Mouse (Mus musculus): Measurements from ENCODE around the gene Zfp664. TPM values are rescaled to one million over a fixed set of nuclear protein-coding genes. Genes with fewer than 3 reads are reported as not detected.
A peak's percentile ranks its signal among the peaks of the same experiment; 100 is the strongest.

The Zfp664 gene
- polyA plus RNA-seq, 1 experiment from 2014 or later, result 92.8 TPM

DNA sequence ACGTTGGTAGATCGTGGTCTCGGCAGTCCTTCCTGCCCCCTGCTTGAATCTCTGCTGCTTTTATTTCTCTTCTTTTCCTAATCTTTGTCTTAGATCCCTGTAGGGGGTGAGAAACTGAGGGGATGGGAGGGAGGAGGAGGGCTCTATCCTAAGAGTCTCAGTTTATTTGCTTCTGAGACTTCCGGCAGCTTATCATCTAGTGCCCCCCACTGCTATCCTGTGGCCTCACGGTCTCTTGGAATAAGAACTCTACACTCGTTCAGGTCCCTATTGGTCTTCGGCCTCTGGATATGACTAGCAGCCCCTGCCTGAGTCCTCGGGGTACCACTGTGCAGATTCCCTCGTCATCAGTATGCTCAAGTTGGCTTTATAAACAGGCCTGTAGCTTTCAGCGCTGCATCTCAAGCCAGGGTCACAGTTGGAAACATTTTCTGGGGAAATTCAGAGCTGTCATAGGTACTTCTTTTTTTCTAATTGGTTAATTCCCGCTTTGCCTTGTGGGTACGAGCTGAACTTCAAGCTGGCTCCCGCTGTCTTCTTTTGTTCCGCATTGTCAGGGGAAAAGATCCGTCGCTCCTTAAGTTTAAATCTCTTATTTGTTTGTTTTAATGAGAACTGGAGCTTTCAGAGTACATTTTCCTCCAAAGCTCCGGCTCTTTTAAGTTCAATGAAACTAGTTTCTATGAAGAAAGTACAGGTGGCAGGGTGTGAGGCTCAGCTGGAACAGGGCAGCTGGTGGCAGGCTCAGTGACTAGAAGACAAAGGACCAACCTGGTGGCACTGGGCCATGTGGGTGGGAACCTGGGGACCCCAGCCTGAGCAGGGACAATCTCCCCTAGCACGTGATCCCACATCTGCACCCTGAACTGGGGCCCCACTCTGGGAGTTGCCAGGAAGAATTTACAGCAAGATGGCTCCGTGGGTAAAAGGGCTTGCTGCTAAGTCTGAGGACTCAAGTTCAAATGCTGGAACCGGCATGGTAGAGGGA is 50.7 kb downstream of the Zfp664 start:
- 63% methylated on average over 20 of the region's 20 CpGs for WGBS
- DNase-seq (ENCODE audit: low spot score) (no peak), ATAC-seq (replicated peaks; ENCODE audit: low FRiP score, low read depth) (no peak)
- Histone ChIP-seq H3K9ac (ENCODE audit: low read depth, low read length) (no peak overlapping the region), H3K9me3 (replicated peaks; ENCODE audit: low read length) (no peaks in the 10 kb centered on the region), H3K4me3 (replicated peaks; ENCODE audit: low read depth, low read length) (no peak overlapping the region), H3K27me3 (ENCODE audit: insufficient read depth, low read length) (no peaks in the 10 kb centered on the region), H3K4me1 (replicated peaks; ENCODE audit: insufficient read depth, low read length) (no peaks in the 10 kb centered on the region), H3K27ac (no peak overlapping the region), H3K4me2 (ENCODE audit: low read length) (no peak overlapping the region), H3K36me3 (ENCODE audit: insufficient read depth, low read length) (no peaks in the 10 kb centered on the region)
- no peak for TF ChIP-seq CTCF (IDR thresholded peaks at IDR 0.05; ENCODE audit: low read depth)

DNA sequence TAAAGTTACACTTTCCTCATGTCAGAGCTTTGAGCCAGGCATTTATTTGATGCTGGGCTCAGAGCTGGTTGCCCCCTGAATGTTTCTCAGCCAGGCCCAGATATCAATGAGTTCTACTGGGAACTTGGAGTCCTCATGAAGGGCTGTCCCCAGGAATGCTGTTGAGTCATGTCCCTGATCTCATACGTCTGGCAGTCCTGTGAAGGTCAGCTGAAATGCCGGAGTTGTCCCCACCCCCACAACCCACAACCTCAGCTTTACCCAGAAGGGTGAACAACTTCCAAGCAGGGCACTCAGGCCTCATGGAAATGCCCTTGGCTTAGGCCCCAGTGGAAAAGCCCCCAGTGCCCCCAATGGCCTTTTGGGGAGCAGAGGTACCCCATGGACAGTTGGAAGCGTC is 57.3 kb downstream of the Zfp664 start:
- Histone ChIP-seq H3K27me3 (ENCODE audit: insufficient read depth, low read length) (no peaks in the 10 kb centered on the region), H3K27ac (no peak overlapping the region), H3K4me3 (replicated peaks; ENCODE audit: low read depth, low read length) (no peak overlapping the region), H3K9me3 (replicated peaks; ENCODE audit: low read length) (no peaks in the 10 kb centered on the region), H3K4me2 (ENCODE audit: low read length) (no peak overlapping the region), H3K36me3 (ENCODE audit: insufficient read depth, low read length) (no peaks in the 10 kb centered on the region), H3K9ac (ENCODE audit: low read depth, low read length) (no peak overlapping the region), H3K4me1 (replicated peaks; ENCODE audit: insufficient read depth, low read length) (0 out of 2 replicates have a peak, but pooled peaks cover 7% of the 10 kb centered on the region)
- DNase-seq (ENCODE audit: low spot score) (no peak), ATAC-seq (replicated peaks; ENCODE audit: low FRiP score, low read depth) (no peak)
- 75% methylated on average over 3 of the region's 3 CpGs for WGBS
- TF ChIP-seq CTCF (IDR thresholded peaks at IDR 0.05; ENCODE audit: low read depth), result no peak

DNA sequence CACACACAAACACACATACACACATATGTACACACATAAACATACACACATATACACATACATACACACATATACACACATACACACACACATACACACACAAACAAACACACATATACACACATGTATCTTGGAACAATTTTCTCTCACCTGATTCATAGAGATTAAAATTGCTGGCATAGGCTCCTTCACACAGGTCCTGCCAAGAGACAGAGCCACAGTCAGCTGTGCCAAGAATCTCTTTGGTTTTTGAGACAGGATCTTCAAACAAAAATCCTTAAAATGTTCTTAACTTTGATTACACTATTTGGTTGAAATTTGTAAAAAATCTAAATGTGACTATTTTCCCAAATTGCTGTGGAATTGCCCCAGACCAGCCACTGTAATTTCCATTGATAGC is 58.9 kb downstream of the Zfp664 start:
- H3K27ac ChIP-seq, result no peak overlapping the region
- no peak overlapping the region for H3K4me3 ChIP-seq (replicated peaks; ENCODE audit: low read depth, low read length)
- H3K9ac ChIP-seq (ENCODE audit: low read depth, low read length), result no peak overlapping the region
- no peak for ATAC-seq (replicated peaks; ENCODE audit: low FRiP score, low read depth)
- no peak for TF ChIP-seq CTCF (IDR thresholded peaks at IDR 0.05; ENCODE audit: low read depth)
- H3K27me3 ChIP-seq (ENCODE audit: insufficient read depth, low read length), result no peaks in the 10 kb centered on the region
- 0 out of 2 replicates have a peak, but pooled peaks cover 7% of the 10 kb centered on the region for H3K4me1 ChIP-seq (replicated peaks; ENCODE audit: insufficient read depth, low read length)
- H3K9me3 ChIP-seq (replicated peaks; ENCODE audit: low read length), result no peaks in the 10 kb centered on the region
- H3K4me2 ChIP-seq (ENCODE audit: low read length), result no peak overlapping the region
- no peak for DNase-seq (ENCODE audit: low spot score)
- no peaks in the 10 kb centered on the region for H3K36me3 ChIP-seq (ENCODE audit: insufficient read depth, low read length)

DNA sequence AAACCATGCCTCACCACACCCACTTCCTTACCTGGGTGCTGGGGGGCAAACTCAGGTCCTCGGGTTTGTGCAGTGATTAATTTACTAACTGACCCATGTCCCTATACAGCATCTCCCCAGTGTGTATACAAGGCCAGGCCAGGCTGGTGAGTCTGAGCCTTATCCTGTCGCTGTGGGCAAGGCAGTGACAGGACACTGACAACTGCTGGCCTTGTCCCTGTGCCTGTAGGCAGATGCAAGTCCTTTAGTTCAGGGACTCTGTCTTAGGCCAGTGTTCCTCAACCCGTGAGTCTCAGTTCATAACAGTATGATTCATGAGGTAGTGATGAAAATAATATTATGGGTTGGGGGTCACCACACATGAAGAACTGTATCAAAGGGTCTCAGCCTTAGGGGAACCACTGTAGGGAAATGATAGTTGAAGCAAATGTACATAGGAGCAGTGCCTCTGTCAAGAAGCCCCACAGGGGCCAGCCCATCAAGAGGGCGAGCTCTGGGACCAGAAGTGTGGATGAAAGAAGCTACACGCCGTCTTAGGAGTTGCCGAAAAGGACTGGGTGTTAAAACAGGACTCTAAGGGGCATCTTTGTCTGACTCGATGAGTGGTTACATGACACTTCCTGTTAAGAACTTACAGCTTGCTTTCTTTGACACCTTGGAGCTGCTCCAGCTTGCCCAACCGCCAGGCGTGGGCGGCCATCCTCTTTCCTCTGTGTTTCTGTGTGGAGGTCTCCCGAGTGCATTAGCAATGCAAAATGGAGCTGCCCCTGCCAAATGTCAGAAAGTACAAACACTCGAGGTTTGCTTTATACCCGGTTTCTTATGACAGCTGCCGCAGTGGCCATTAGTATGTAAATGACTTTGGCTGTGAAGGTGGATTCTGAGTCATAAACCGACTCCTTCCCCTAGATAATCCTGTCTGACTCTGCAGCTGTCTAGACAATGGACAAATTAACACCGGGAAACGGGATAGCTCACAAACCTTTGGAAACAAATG is 60.2 kb downstream of the Zfp664 start:
- 16% methylated on average over 18 of the region's 18 CpGs for WGBS
- DNase-seq (ENCODE audit: low spot score) (peak; percentile 51), ATAC-seq (replicated peaks; ENCODE audit: low FRiP score, low read depth) (no peak)
- TF ChIP-seq CTCF (IDR thresholded peaks at IDR 0.05; ENCODE audit: low read depth), result no peak
- Histone ChIP-seq H3K9ac (ENCODE audit: low read depth, low read length) (no peak overlapping the region), H3K4me3 (replicated peaks; ENCODE audit: low read depth, low read length) (no peak overlapping the region), H3K4me2 (ENCODE audit: low read length) (peak overlapping the region; percentile 10; the same call in 1 of the 2 replicates), H3K36me3 (ENCODE audit: insufficient read depth, low read length) (no peaks in the 10 kb centered on the region), H3K9me3 (replicated peaks; ENCODE audit: low read length) (no peaks in the 10 kb centered on the region), H3K27me3 (ENCODE audit: insufficient read depth, low read length) (no peaks in the 10 kb centered on the region), H3K27ac (no peak overlapping the region), H3K4me1 (replicated peaks; ENCODE audit: insufficient read depth, low read length) (0 out of 2 replicates have a peak, but pooled peaks cover 7% of the 10 kb centered on the region)

DNA sequence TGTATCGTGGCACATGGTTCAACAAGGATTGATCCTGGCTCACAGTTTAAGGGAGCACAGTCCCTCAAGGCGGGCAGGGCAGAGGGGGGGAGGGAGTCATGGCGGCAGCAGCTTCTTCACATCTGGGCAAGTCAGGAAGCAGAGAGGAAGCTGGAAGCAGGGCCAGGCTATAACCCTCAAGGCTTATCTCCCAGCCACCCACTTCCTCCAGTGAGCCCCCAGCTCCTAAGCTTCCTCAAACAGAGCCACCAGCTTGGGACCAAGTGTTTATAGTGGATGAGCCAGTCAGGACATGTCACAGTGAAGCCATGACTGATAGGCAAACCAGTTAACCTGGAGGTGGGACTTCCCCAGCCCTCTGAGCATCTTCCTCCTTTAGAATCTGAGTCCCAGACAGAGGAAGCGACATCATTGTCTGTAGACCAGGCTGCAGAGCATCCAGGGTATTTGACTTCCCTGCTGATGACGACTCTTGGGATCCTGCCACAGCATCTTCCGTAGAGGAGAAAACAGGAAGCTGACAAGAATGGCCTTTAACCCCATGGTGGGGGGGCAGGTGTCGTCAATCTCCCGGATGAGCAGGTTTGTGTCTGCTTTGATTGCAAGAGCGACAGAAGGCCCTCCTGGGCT is 67.0 kb downstream of the Zfp664 start:
- TF ChIP-seq CTCF (IDR thresholded peaks at IDR 0.05; ENCODE audit: low read depth), result no peak
- Histone ChIP-seq H3K36me3 (ENCODE audit: insufficient read depth, low read length) (no peaks in the 10 kb centered on the region), H3K4me3 (replicated peaks; ENCODE audit: low read depth, low read length) (no peak overlapping the region), H3K27me3 (ENCODE audit: insufficient read depth, low read length) (no peaks in the 10 kb centered on the region), H3K9ac (ENCODE audit: low read depth, low read length) (no peak overlapping the region), H3K4me2 (ENCODE audit: low read length) (no peak overlapping the region), H3K9me3 (replicated peaks; ENCODE audit: low read length) (no peaks in the 10 kb centered on the region), H3K27ac (no peak overlapping the region), H3K4me1 (replicated peaks; ENCODE audit: insufficient read depth, low read length) (no peaks in the 10 kb centered on the region)
- WGBS, result 77% methylated on average over 9 of the region's 9 CpGs
- DNase-seq (ENCODE audit: low spot score) (peak; percentile 28), ATAC-seq (replicated peaks; ENCODE audit: low FRiP score, low read depth) (no peak)

DNA sequence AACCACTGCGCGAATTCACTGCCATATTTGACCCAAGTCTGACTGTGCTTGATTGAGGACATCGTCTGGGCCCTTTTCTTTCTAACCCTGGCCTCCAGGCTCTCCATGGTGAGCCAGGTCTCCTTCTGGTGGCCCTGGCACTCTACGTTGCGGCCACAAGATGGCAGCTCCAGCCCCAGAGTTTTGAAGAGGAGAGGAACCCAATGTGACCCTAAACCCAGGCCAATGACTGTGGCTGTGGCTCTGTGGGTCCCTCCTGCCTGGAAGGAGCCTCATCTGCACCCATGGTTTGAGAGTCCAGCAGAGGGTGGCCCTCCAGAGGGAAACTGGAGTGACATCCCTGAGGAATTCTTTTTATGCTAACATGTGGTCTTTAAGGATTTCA is 67.6 kb downstream of the Zfp664 start:
- Histone ChIP-seq H3K27me3 (ENCODE audit: insufficient read depth, low read length) (no peaks in the 10 kb centered on the region), H3K4me3 (replicated peaks; ENCODE audit: low read depth, low read length) (no peak overlapping the region), H3K9ac (ENCODE audit: low read depth, low read length) (no peak overlapping the region), H3K4me1 (replicated peaks; ENCODE audit: insufficient read depth, low read length) (no peaks in the 10 kb centered on the region), H3K4me2 (ENCODE audit: low read length) (no peak overlapping the region), H3K27ac (no peak overlapping the region), H3K36me3 (ENCODE audit: insufficient read depth, low read length) (no peaks in the 10 kb centered on the region), H3K9me3 (replicated peaks; ENCODE audit: low read length) (no peaks in the 10 kb centered on the region)
- WGBS, result 49% methylated on average over 5 of the region's 5 CpGs
- DNase-seq (ENCODE audit: low spot score), result peak; percentile 58
- ATAC-seq (replicated peaks; ENCODE audit: low FRiP score, low read depth), result no peak
- peak; percentile 78 for TF ChIP-seq CTCF (IDR thresholded peaks at IDR 0.05; ENCODE audit: low read depth)

All from kidney, postnatal 0 days (tissue).